Mouse (Mus musculus) heart, postnatal 0 days (tissue): ENCODE data around the gene Rere. TPM values are rescaled to one million over a fixed set of nuclear protein-coding genes. Genes with fewer than 3 reads are reported as not detected.
A peak's percentile ranks its signal among the peaks of the same experiment; 100 is the strongest.

Experiments used
- ATAC-seq: fragments of 200-750 bp; cut with Nextera tagmentation; 2 replicates; pipeline ENCODE4 v1.8.0; 2017; ENCODE audit warnings: low read depth, moderate number of reproducible peaks, moderate library complexity; ENCODE audit not compliant: insufficient read depth
- DNase-seq: peaks from one replicate; pipeline ENCODE4 v3.0.0-alpha.2; 2016; ENCODE audit warnings: low spot score
- H3K27ac ChIP-seq: fragments of 300-500 bp; sonication (generic); 2 replicates; pipeline ENCODE4 v1.5.1; 2014; ENCODE audit warnings: low read depth, mild to moderate bottlenecking
- H3K27me3 ChIP-seq: fragments of 300-500 bp; sonication (generic); 2 replicates; pipeline ENCODE4 v1.6.1; 2014; ENCODE audit warnings: low read length, mixed read lengths; ENCODE audit not compliant: control insufficient read depth, insufficient read depth
- H3K36me3 ChIP-seq: fragments of 300-500 bp; sonication (generic); replicated peaks from 2 replicates; pipeline ENCODE4 v1.6.1; 2014; ENCODE audit warnings: low read length, mixed read lengths; ENCODE audit not compliant: control insufficient read depth, insufficient read depth
- H3K4me1 ChIP-seq: fragments of 300-500 bp; sonication (generic); 2 replicates; pipeline ENCODE4 v1.6.1; 2014; ENCODE audit warnings: antibody characterized with exemption; ENCODE audit not compliant: control insufficient read depth, insufficient read depth
- H3K4me2 ChIP-seq: fragments of 300-500 bp; sonication (generic); 2 replicates; pipeline ENCODE4 v1.6.1; 2014; ENCODE audit warnings: low read depth, mild to moderate bottlenecking, low read length, moderate library complexity
- H3K4me3 ChIP-seq: fragments of 300-500 bp; sonication (generic); 2 replicates; pipeline ENCODE4 v1.5.1; 2014; ENCODE audit warnings: low read depth, low read length
- H3K9ac ChIP-seq: fragments of 300-500 bp; sonication (generic); replicated peaks from 2 replicates; pipeline ENCODE4 v1.6.1; 2014; ENCODE audit warnings: low read depth, low read length, mixed read lengths
- H3K9me3 ChIP-seq: fragments of 300-500 bp; sonication (generic); replicated peaks from 2 replicates; pipeline ENCODE4 v1.6.1; 2016; ENCODE audit warnings: low read length; ENCODE audit not compliant: control insufficient read depth
- CTCF ChIP-seq: IDR thresholded peaks from 2 replicates; pipeline ENCODE4 v1.5.1; 2016; ENCODE audit warnings: antibody characterized with exemption, control low read depth, low read depth
- EP300 ChIP-seq: IDR thresholded peaks from 2 replicates; pipeline ENCODE4 v1.6.1; 2016; ENCODE audit warnings: antibody characterized with exemption, low read depth
- WGBS: fragments of 180-500 bp; shearing (Covaris S2); extraction: QIAGEN DNeasy Blood & Tissue Kit; methylation state at CpG from one replicate; pipeline ENCODE4 v1.1.7; 2014; 5-methylcytosine and 5-hydroxymethylcytosine counted together
- polyA plus RNA-seq: library from polyadenylated mRNA; unstranded; fragments of >200 nt; fragmentation: Nextera tagmentation; extraction: Ambion mirVana; gene quantifications from 2 replicates; pipeline ENCODE4 v1.2.1, GENCODE M21; 2015
- total RNA-seq: library from RNA; depleted of rRNA; stranded (reverse); fragments of >200 nt; gene quantifications from 2 replicates; pipeline ENCODE4 v1.2.3, GENCODE M21; 2014; ENCODE audit warnings: low replicate concordance

The Rere gene
- total and polyA plus RNA-seq, 2 experiments from 2014 or later, result 14.6 to 17.9 TPM

DNA sequence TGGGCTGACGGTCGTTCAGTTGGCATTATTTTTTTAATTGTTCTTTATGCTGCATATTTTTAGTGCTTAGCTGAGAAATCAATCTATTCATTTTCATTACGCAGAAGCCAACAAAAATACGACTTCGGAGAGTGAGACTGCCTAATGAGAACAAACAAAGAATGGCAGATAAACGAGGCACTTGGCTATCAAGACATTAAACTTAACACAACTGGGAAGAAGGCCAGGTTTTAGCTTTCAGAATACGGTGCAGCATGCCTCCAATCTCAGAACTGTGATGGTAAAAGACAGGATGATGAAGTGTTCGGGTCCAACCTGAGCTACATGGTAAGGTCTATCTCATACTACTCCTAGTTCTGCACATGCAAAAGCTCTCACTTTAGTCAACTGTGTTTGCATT lies 19.1 kb upstream of the Rere start:
- no peak overlapping the region for H3K4me3 ChIP-seq
- no peak overlapping the region for H3K4me2 ChIP-seq
- H3K9me3 ChIP-seq, result no peaks in the 10 kb centered on the region
- TF ChIP-seq EP300 (no peak), CTCF (no peak)
- ATAC-seq (no peak), DNase-seq (no peak)
- 44% methylated on average over 8 of the region's 8 CpGs for WGBS
- H3K36me3 ChIP-seq, result no peaks in the 10 kb centered on the region
- H3K4me1 ChIP-seq, result peaks cover 14% of the 10 kb centered on the region
- no peaks in the 10 kb centered on the region for H3K27me3 ChIP-seq
- H3K27ac ChIP-seq, result no peak overlapping the region
- no peak overlapping the region for H3K9ac ChIP-seq

DNA sequence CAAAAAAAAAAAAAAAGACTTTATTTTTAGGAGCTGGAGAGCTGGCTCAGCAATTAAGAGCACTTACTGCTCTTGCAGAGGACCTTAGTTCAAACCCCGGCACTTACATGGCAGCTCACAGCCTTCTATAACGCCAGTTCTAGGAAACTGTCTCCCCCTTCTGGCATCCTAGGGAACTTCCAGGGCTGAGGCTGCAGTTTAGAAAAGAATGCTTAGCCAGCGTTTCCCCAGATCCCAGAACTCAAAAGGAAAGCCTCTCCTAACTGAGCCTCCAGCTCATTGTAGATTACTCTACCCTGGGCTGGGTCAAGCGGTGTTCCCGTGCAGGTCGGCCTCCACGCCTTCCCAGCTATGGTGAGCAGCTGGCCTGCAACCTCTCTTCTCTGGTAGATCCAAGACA lies 16.5 kb upstream of the Rere start:
- 55% methylated on average over 7 of the region's 7 CpGs for WGBS
- H3K36me3 ChIP-seq, result no peaks in the 10 kb centered on the region
- no peak overlapping the region for H3K4me3 ChIP-seq
- DNase-seq (no peak), ATAC-seq (no peak)
- TF ChIP-seq CTCF (peak; percentile 42), EP300 (no peak)
- no peak overlapping the region for H3K27ac ChIP-seq
- H3K27me3 ChIP-seq, result no peaks in the 10 kb centered on the region
- no peak overlapping the region for H3K9ac ChIP-seq
- no peak overlapping the region for H3K4me2 ChIP-seq
- H3K4me1 ChIP-seq, result peaks cover 11% of the 10 kb centered on the region
- no peaks in the 10 kb centered on the region for H3K9me3 ChIP-seq

DNA sequence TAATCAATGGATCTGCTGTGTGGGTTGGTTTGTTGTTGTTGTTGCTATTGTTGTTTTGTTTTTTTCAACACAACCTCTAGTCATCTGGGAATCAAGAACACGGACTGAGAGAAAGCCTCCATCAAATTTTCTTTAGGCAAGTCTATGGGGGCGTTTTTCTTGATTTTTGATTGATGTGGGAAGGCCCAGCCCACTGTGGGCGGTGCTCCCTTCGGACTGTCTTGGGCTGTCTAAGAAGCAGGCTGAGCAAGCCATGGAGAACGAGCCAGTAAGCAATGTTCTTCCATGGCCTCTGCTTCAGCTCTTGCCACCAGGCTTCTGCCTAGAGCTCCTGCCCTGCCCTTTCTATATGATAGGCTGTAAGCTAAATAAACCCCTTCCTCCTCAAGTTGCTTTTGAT lies 16.0 kb upstream of the Rere start:
- WGBS, result 71% methylated on average over 5 of the region's 5 CpGs
- H3K9ac ChIP-seq, result no peak overlapping the region
- H3K4me1 ChIP-seq, result peaks cover 13% of the 10 kb centered on the region
- H3K4me3 ChIP-seq, result no peak overlapping the region
- no peaks in the 10 kb centered on the region for H3K9me3 ChIP-seq
- TF ChIP-seq EP300 (no peak), CTCF (no peak)
- DNase-seq, result no peak
- no peak for ATAC-seq
- H3K36me3 ChIP-seq, result no peaks in the 10 kb centered on the region
- H3K4me2 ChIP-seq, result no peak overlapping the region
- no peaks in the 10 kb centered on the region for H3K27me3 ChIP-seq
- no peak overlapping the region for H3K27ac ChIP-seq

DNA sequence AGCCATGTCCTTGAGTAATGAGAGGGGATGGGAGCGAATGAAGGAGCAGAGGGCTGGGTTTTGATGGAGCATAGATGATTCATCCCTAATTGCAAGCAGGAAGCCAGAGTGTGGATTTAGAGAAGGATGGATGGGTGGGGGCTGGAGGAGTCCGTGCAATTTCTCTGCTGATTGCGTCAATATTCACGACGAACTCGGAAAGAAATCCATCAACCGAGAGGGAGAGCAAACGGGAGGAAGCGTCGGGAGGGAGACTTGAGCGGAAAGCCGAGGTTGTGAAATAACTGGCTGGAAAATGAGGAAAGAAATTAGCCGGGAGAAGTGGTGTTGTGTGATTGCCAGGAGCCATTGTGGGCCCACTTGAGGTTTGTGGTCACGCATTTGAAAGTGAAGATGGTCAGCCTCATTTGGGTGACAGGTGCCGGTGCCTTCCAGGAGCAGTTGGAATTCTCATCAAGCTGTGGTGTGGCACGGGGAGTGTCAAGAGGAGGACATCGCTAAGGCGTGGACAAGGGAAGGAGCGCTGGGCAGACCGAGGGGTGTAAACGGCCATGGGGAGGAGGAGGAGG lies 14.7 kb upstream of the Rere start:
- no peak overlapping the region for H3K27ac ChIP-seq
- WGBS, result 75% methylated on average over 21 of the region's 21 CpGs
- H3K4me1 ChIP-seq, result peaks cover 13% of the 10 kb centered on the region
- H3K36me3 ChIP-seq, result no peaks in the 10 kb centered on the region
- no peak for ATAC-seq
- DNase-seq, result no peak
- H3K9me3 ChIP-seq, result no peaks in the 10 kb centered on the region
- TF ChIP-seq EP300 (no peak), CTCF (no peak)
- no peak overlapping the region for H3K4me2 ChIP-seq
- no peaks in the 10 kb centered on the region for H3K27me3 ChIP-seq
- no peak overlapping the region for H3K9ac ChIP-seq
- no peak overlapping the region for H3K4me3 ChIP-seq

DNA sequence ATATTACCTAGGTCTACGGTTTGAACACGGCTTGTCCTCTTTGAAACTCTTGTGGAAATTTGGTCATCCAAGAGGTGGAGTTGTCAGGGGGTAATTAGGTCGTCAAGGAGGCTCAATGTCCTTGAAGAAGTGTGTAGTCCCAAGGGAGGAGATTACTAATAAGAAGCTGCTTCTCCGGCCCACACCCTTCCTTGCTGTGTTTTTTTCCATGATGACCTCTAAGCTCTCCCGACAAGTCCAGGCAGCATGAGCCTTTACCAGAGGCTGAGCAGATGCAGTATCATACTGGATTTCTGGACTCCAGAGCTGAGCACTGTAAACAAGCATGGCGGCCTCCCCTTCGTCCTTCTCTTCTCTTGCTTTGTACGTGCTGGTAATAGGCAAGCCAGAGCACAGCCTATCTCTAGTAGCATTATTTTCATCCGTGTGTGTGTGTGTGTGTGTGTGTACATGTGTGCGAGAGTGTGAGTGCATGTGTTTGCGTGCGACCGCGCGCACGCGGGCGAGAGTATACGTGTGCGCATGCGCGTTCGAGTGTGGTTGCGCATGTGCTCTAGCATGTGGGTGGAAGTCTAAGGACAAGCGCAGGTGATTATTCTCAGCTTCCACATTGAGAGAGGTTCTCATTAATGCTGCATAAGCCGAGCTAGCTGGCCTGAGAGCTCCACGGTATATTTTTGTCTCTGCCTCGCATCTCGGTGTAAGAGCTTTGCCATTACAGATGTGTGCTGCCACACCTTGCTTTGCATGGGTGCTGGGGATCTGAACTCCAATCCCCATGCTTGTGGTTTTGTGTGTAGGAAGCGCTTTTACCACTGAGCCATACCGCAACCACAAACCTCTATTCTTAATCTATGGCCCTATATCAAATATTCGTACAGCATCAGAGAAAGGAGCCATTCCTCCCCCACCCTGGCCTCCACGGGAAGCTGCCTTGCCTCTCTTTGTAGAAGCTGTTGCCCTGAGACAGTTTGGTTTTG lies 12.5 kb upstream of the Rere start:
- no peak for ATAC-seq
- peak overlapping the region; percentile 30; the same call in 1 of the 2 replicates for H3K27ac ChIP-seq
- WGBS, result 81% methylated on average over 33 of the region's 33 CpGs
- no peak overlapping the region for H3K4me3 ChIP-seq
- no peaks in the 10 kb centered on the region for H3K27me3 ChIP-seq
- H3K9me3 ChIP-seq, result no peaks in the 10 kb centered on the region
- H3K4me1 ChIP-seq, result peaks cover 24% of the 10 kb centered on the region
- peak; percentile 30 for DNase-seq
- no peak overlapping the region; the same call in 1 of the 2 replicates for H3K4me2 ChIP-seq
- H3K9ac ChIP-seq, result no peak overlapping the region
- H3K36me3 ChIP-seq, result no peaks in the 10 kb centered on the region
- TF ChIP-seq CTCF, result no peak
- TF ChIP-seq EP300, result no peak
